Mouse (Mus musculus) lung, embryonic 14.5 days (tissue): Measurements from ENCODE around the gene Polr3h. TPM values are rescaled to one million over a fixed set of nuclear protein-coding genes. Genes with fewer than 3 reads are reported as not detected.
A peak's percentile ranks its signal among the peaks of the same experiment; 100 is the strongest.

ENCODE experiments used
- ATAC-seq: fragments of 200-750 bp; cut with Nextera tagmentation; 2 replicates; pipeline ENCODE4 v1.8.0; 2017; ENCODE audit warnings: mild to moderate bottlenecking, moderate TSS enrichment, moderate library complexity; ENCODE audit not compliant: insufficient read depth
- DNase-seq: peaks from one replicate; pipeline ENCODE4 v3.0.0-alpha.2; 2015
- H3K27ac ChIP-seq: fragments of 300-500 bp; sonication (generic); 2 replicates; pipeline ENCODE4 v1.5.1; 2014; ENCODE audit warnings: low read depth, mild to moderate bottlenecking, moderate library complexity
- H3K27me3 ChIP-seq: fragments of 300-500 bp; sonication (generic); 2 replicates; pipeline ENCODE4 v1.6.1; 2014; ENCODE audit warnings: low read length, control low read depth; ENCODE audit not compliant: insufficient read depth
- H3K36me3 ChIP-seq: fragments of 300-500 bp; sonication (generic); 2 replicates; pipeline ENCODE4 v1.6.1; 2014; ENCODE audit warnings: control low read depth; ENCODE audit not compliant: insufficient read depth
- H3K4me1 ChIP-seq: fragments of 300-500 bp; sonication (generic); 2 replicates; pipeline ENCODE4 v1.6.1; 2014; ENCODE audit warnings: antibody characterized with exemption, control low read depth; ENCODE audit not compliant: insufficient read depth
- H3K4me2 ChIP-seq: fragments of 300-500 bp; sonication (generic); 2 replicates; pipeline ENCODE4 v1.6.1; 2014; ENCODE audit warnings: mild to moderate bottlenecking
- H3K4me3 ChIP-seq: fragments of 300-500 bp; sonication (generic); 2 replicates; pipeline ENCODE4 v1.5.1; 2014; ENCODE audit warnings: low read depth, low read length
- H3K9ac ChIP-seq: fragments of 300-500 bp; sonication (generic); 2 replicates; pipeline ENCODE4 v1.6.1; 2014
- H3K9me3 ChIP-seq: fragments of 300-500 bp; sonication (generic); 2 replicates; pipeline ENCODE4 v1.6.1; 2016; ENCODE audit warnings: low read depth, low read length, control low read depth
- CTCF ChIP-seq: IDR thresholded peaks from 2 replicates; pipeline ENCODE4 v1.5.1; 2016; ENCODE audit warnings: antibody characterized with exemption, low read depth
- WGBS: fragments of 180-500 bp; shearing (Covaris S2); extraction: QIAGEN DNeasy Blood & Tissue Kit; methylation state at CpG from one replicate; pipeline ENCODE4 v1.1.7; 2014; 5-methylcytosine and 5-hydroxymethylcytosine counted together
- polyA plus RNA-seq: library from polyadenylated mRNA; unstranded; fragments of >200 nt; fragmentation: Nextera tagmentation; extraction: Ambion mirVana; gene quantifications from 2 replicates; pipeline ENCODE4 v1.2.1, GENCODE M21; 2014

Gene Polr3h
- polyA plus RNA-seq, 1 experiment from 2014 or later: 74.4 TPM

- no peak for TF ChIP-seq CTCF
- Histone ChIP-seq H3K36me3 (peaks cover 16% of the 10 kb centered on the region; the same call in 1 of the 2 replicates), H3K4me1 (no peaks in the 10 kb centered on the region), H3K4me3 (peak overlapping the region; percentile 97), H3K27ac (peak overlapping the region; percentile 97), H3K4me2 (peak overlapping the region; percentile 99), H3K9ac (peak overlapping the region; percentile 88), H3K9me3 (no peaks in the 10 kb centered on the region), H3K27me3 (no peaks in the 10 kb centered on the region)
- DNase-seq: peak; percentile 96
- WGBS: under 1% methylated on average over 23 of the region's 23 CpGs
- peak; percentile 22 for ATAC-seq
Observed at GRCm38 (mm10) chr15:81858138-81858516, 67.9 kb downstream of the Polr3h start.

GRCm38 (mm10) chr15:81857724-81858116 lies 68.3 kb downstream of the Polr3h start:
- no peaks in the 10 kb centered on the region for H3K4me1 ChIP-seq
- DNase-seq (peak; percentile 63), ATAC-seq (peak; percentile 16; the same call in 1 of the 2 replicates)
- H3K9me3 ChIP-seq: no peaks in the 10 kb centered on the region
- no peak for TF ChIP-seq CTCF
- H3K9ac ChIP-seq: peak overlapping the region; percentile 88
- under 1% methylated on average over 33 of the region's 33 CpGs for WGBS
- H3K4me3 ChIP-seq: peak overlapping the region; percentile 97
- peaks cover 20% of the 10 kb centered on the region; the same call in 1 of the 2 replicates for H3K36me3 ChIP-seq
- H3K27me3 ChIP-seq: no peaks in the 10 kb centered on the region
- peak overlapping the region; percentile 99 for H3K4me2 ChIP-seq
- peak overlapping the region; percentile 97 for H3K27ac ChIP-seq

DNA sequence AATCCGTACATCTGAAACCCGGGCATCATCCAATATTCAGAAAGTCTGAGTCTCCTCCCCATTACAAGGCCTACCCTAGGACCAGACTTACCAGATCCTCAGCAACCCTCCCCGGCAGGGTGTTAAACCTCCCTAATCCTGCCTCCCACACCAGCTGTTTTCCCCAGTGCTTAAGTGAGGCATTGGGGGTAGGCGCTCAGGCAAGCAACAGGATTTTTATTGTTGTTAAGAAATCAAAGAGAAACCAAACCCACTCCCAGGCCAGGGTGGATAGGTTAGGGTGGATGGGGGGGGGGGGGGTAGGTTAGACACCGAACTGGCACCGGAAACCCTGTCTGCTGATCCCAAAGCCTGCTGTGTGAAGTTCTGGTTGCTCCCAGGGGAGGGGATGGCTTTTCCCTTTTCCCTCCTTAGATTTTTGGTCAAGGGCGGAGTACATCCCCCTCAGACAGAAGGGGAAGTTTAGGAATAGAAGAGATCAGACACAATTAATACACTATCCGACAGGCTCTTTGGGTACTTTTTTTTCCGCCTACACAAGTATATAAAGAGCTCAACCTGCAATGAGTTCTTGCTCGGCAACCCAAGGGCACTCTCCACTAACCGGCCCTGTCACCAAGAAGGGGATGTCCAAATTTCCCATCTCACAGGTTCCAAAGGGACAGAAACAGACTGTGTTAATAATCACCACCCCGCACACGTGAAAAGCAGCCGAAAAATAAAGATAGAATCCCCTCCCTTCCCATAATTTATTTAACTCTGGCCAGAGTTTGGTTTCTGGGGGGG lies 68.9 kb downstream of the Polr3h start:
- H3K4me1 ChIP-seq: no peaks in the 10 kb centered on the region
- DNase-seq: peak; percentile 28
- peaks cover 26% of the 10 kb centered on the region for H3K36me3 ChIP-seq
- no peak for TF ChIP-seq CTCF
- no peaks in the 10 kb centered on the region for H3K27me3 ChIP-seq
- H3K4me2 ChIP-seq: peak overlapping the region; percentile 99
- no peak for ATAC-seq
- H3K4me3 ChIP-seq: peak overlapping the region; percentile 97
- H3K9ac ChIP-seq: peak overlapping the region; percentile 88
- WGBS: 0% methylated on average over 14 of the region's 14 CpGs
- no peaks in the 10 kb centered on the region for H3K9me3 ChIP-seq
- peak overlapping the region; percentile 97 for H3K27ac ChIP-seq

- H3K9me3 ChIP-seq: no peaks in the 10 kb centered on the region
- TF ChIP-seq CTCF: no peak
- H3K9ac ChIP-seq: peak overlapping the region; percentile 88
- ATAC-seq (peak; percentile 88), DNase-seq (peak; percentile 96)
- WGBS: under 1% methylated on average over 28 of the region's 28 CpGs
- H3K36me3 ChIP-seq: peaks cover 35% of the 10 kb centered on the region
- H3K27ac ChIP-seq: peak overlapping the region; percentile 97
- H3K4me1 ChIP-seq: no peaks in the 10 kb centered on the region
- peak overlapping the region; percentile 97 for H3K4me3 ChIP-seq
- H3K4me2 ChIP-seq: peak overlapping the region; percentile 99
- H3K27me3 ChIP-seq: no peaks in the 10 kb centered on the region
Observed at GRCm38 (mm10) chr15:81856030-81856790, 69.8 kb downstream of the Polr3h start.

- no peak overlapping the region for H3K9ac ChIP-seq
- H3K27me3 ChIP-seq: no peaks in the 10 kb centered on the region
- ATAC-seq: no peak
- no peak overlapping the region for H3K27ac ChIP-seq
- no peak overlapping the region for H3K4me2 ChIP-seq
- H3K36me3 ChIP-seq: peaks cover 60% of the 10 kb centered on the region
- H3K9me3 ChIP-seq: no peaks in the 10 kb centered on the region
- H3K4me1 ChIP-seq: no peaks in the 10 kb centered on the region
- 82% methylated on average over 7 of the region's 7 CpGs for WGBS
- TF ChIP-seq CTCF: no peak
- no peak for DNase-seq
- no peak overlapping the region for H3K4me3 ChIP-seq
Observed at GRCm38 (mm10) chr15:81853081-81853480, 73.0 kb downstream of the Polr3h start.

GRCm38 (mm10) chr15:81852411-81853000 lies 73.5 kb downstream of the Polr3h start:
- Histone ChIP-seq H3K4me1 (no peaks in the 10 kb centered on the region), H3K9me3 (no peaks in the 10 kb centered on the region), H3K27me3 (no peaks in the 10 kb centered on the region), H3K36me3 (peaks cover 65% of the 10 kb centered on the region), H3K27ac (no peak overlapping the region), H3K4me3 (no peak overlapping the region), H3K9ac (no peak overlapping the region), H3K4me2 (no peak overlapping the region)
- no peak for ATAC-seq
- no peak for DNase-seq
- WGBS: 79% methylated on average over 9 of the region's 9 CpGs
- no peak for TF ChIP-seq CTCF

DNA sequence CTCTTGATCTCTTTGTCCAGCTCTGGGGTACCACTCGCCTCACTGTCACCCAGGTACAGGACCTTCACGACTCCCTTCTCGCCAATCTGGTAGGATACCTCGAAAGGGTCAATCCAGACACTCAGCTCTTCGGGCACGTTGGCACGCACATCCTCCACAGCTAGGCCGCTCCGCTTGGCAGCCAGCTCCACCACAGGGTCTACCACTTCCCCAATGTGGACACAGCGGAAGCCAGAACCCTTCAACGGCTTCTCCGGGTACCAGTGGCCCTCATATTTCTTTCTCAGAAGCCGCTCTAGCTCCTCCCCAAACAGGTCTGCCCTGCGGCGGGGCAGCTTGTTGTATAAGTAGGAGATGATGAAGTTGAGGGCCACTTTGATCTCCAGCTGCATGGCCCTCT lies 74.7 kb downstream of the Polr3h start:
- no peak overlapping the region for H3K9ac ChIP-seq
- no peak for ATAC-seq
- H3K27ac ChIP-seq: no peak overlapping the region
- H3K4me3 ChIP-seq: no peak overlapping the region
- no peaks in the 10 kb centered on the region for H3K4me1 ChIP-seq
- TF ChIP-seq CTCF: no peak
- no peaks in the 10 kb centered on the region for H3K9me3 ChIP-seq
- no peaks in the 10 kb centered on the region for H3K27me3 ChIP-seq
- 88% methylated on average over 15 of the region's 15 CpGs for WGBS
- no peak overlapping the region for H3K4me2 ChIP-seq
- no peak for DNase-seq
- H3K36me3 ChIP-seq: peaks cover 74% of the 10 kb centered on the region
